Mouse (Mus musculus) embryonic facial prominence, embryonic 11.5 days (tissue): ENCODE data around the gene Mfsd2b. TPM values are rescaled to one million over a fixed set of nuclear protein-coding genes. Genes with fewer than 3 reads are reported as not detected.
"Not testable (repeated sequence)": the region's sequence is repeated elsewhere in the genome, so short reads cannot be mapped to it uniquely, and the experiment has no call there.

ENCODE experiments used
- ATAC-seq: fragments of 200-750 bp; cut with Nextera tagmentation; replicated peaks from 2 replicates; pipeline ENCODE4 v1.8.0; 2017; ENCODE audit warnings: low read depth; ENCODE audit not compliant: insufficient number of reproducible peaks, low FRiP score, low TSS enrichment
- DNase-seq: peaks from one replicate; pipeline ENCODE4 v3.0.0-alpha.2; 2015; ENCODE audit warnings: low spot score
- H3K27ac ChIP-seq: fragments of 300-500 bp; sonication (generic); replicated peaks from 2 replicates; pipeline ENCODE4 v1.5.1; 2014; ENCODE audit warnings: mild to moderate bottlenecking, low read depth, low read length, control low read depth
- H3K27me3 ChIP-seq: fragments of 300-500 bp; sonication (generic); 2 replicates; pipeline ENCODE4 v1.6.1; 2014; ENCODE audit warnings: mild to moderate bottlenecking, low read length, moderate library complexity, mixed read lengths; ENCODE audit not compliant: control insufficient read depth, insufficient read depth
- H3K36me3 ChIP-seq: fragments of 300-500 bp; sonication (generic); replicated peaks from 2 replicates; pipeline ENCODE4 v1.6.1; 2014; ENCODE audit warnings: low read depth, mild to moderate bottlenecking, low read length, moderate library complexity, mixed read lengths; ENCODE audit not compliant: control insufficient read depth, insufficient read depth
- H3K4me1 ChIP-seq: fragments of 300-500 bp; sonication (generic); 2 replicates; pipeline ENCODE4 v1.6.1; 2014; ENCODE audit warnings: low read length, mixed read lengths; ENCODE audit not compliant: control insufficient read depth, insufficient read depth
- H3K4me2 ChIP-seq: fragments of 300-500 bp; sonication (generic); 2 replicates; pipeline ENCODE4 v1.6.1; 2014; ENCODE audit warnings: low read depth, mild to moderate bottlenecking, control low read depth, low read length, moderate library complexity
- H3K4me3 ChIP-seq: fragments of 300-500 bp; sonication (generic); 2 replicates; pipeline ENCODE4 v1.5.1; 2014; ENCODE audit warnings: low read depth, low read length, control low read depth
- H3K9ac ChIP-seq: fragments of 300-500 bp; sonication (generic); replicated peaks from 2 replicates; pipeline ENCODE4 v1.6.1; 2014; ENCODE audit warnings: mild to moderate bottlenecking, control low read depth, low read length
- H3K9me3 ChIP-seq: fragments of 300-500 bp; sonication (generic); replicated peaks from 2 replicates; pipeline ENCODE4 v1.6.1; 2016; ENCODE audit warnings: mild to moderate bottlenecking, low read length, inconsistent platforms, mixed read lengths; ENCODE audit not compliant: control insufficient read depth
- WGBS: fragments of 180-500 bp; shearing (Covaris S2); extraction: QIAGEN DNeasy Blood & Tissue Kit; methylation state at CpG from one replicate; pipeline ENCODE4 v1.1.7; 2014; 5-methylcytosine and 5-hydroxymethylcytosine counted together
- polyA plus RNA-seq: library from polyadenylated mRNA; unstranded; fragments of >200 nt; fragmentation: Nextera tagmentation; extraction: Ambion mirVana; gene quantifications from 2 replicates; pipeline ENCODE4 v1.2.1, GENCODE M21; 2014

Gene Mfsd2b
- 4.2 and 5.0 TPM in 2 replicates for polyA plus RNA-seq

GRCm38 (mm10) chr12:4874161-4874927, at the start of gene Mfsd2b:
Gene Mfsd2b, minus strand, starts transcription at chr12:4874359.
- WGBS, result 5% methylated on average over 24 of the region's 24 CpGs
- Histone ChIP-seq H3K4me1 (no peaks in the 10 kb centered on the region), H3K27ac (no peak within 1 kb of the TSS)

GRCm38 (mm10) chr12:4917805-4918591, 43.8 kb upstream of the Mfsd2b start:
- DNase-seq, result peak; percentile 59
- peak overlapping the region; percentile 98 for H3K9ac ChIP-seq
- no peaks in the 10 kb centered on the region for H3K27me3 ChIP-seq
- peak overlapping the region; percentile 54 for H3K4me2 ChIP-seq
- peak overlapping the region; percentile 96 for H3K4me3 ChIP-seq
- H3K4me1 ChIP-seq, result no peaks in the 10 kb centered on the region
- H3K27ac ChIP-seq, result peak overlapping the region; percentile 93
- H3K36me3 ChIP-seq, result no peaks in the 10 kb centered on the region
- no peaks in the 10 kb centered on the region for H3K9me3 ChIP-seq
- WGBS, result 0% methylated on average over 30 of the region's 48 CpGs
- ATAC-seq, result peak; percentile 61

More at GRCm38 (mm10) chr12:4874161-4874927, at the start of gene Mfsd2b:
- Histone ChIP-seq H3K27me3 (no peaks in the 10 kb centered on the region), H3K9ac (peak within 1 kb of the TSS; percentile 46), H3K4me2 (peak within 1 kb of the TSS; percentile 69), H3K9me3 (no peaks in the 10 kb centered on the region), H3K36me3 (no peaks in the 10 kb centered on the region), H3K4me3 (peak within 1 kb of the TSS; percentile 22; the same call in 1 of the 2 replicates)
- peak; percentile 79 for DNase-seq
- ATAC-seq, result peak; percentile 91

DNA sequence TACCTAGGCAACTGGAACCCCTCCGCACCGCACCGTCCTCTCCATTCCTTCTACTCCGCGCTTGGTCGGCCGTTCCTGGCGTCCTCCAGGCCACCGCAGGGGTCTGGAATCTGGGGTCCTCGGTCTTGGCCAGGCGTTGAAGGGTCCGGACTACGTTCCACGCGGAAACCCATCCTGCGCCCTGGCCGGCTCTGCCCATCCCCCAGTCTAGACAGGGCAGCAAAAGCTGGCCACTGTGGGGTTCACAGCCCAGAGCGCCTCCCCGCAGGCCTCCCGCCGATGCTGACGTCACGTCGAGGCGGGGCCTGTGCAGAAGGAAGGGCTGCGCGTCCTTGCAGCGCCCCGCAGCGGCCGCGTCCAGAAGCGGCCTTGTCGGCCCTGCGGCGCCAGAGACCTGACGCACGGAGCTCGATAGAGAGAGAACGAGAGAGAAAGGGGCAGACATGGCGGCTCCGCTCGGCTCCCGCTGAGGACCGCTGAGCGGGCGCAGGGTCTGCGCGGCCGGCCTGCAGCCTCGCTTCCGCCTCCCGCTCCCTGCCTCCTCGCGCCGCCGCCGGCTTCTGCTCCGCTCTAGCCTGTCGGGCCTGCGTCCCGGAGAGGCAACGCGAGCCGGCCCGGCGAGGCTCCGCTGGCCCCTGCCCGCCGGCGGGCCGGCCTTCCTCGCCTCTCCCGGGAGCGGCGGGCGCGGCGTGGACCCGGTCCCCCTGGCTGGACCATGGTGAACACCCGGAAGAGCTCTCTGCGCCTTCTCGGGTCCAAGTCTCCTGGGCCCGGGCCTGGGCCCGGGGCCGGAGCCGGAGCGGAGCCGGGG, 43.0 kb upstream of the Mfsd2b start, which contains the start of gene Atad2b:
Atad2b (plus strand) TSS at position 360 of the 811 bp plus-strand sequence.
- no peaks in the 10 kb centered on the region for H3K27me3 ChIP-seq
- no peaks in the 10 kb centered on the region for H3K4me1 ChIP-seq
- no peaks in the 10 kb centered on the region for H3K36me3 ChIP-seq
- peak within 1 kb of the TSS; percentile 93 for H3K27ac ChIP-seq
- WGBS, result under 1% methylated on average over 78 of the region's 89 CpGs
- peak within 1 kb of the TSS; percentile 96 for H3K4me3 ChIP-seq
- ATAC-seq, result peak; percentile 98
- DNase-seq, result peak; percentile 97
- peak within 1 kb of the TSS; percentile 54 for H3K4me2 ChIP-seq
- peak within 1 kb of the TSS; percentile 98 for H3K9ac ChIP-seq
- no peaks in the 10 kb centered on the region for H3K9me3 ChIP-seq

DNA sequence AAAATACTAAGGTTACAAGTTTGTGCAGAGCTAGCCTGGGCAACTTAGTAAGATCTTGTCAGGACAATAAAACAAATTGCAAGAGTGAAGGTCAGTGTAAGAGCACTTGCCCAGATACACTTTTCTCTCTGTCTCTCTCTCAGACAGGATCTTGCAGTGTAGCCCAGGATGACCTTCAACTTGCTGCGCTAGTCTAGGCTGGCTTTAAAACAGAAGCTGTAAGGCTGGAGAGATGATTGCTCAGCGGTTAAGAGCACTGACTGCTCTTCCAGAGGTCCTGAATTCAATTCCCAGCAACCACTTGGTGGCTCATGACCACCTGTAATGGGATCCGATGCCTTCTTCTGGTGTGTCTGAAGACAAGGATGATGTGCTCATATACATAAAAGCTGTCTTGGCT, 40.8 kb upstream of the Mfsd2b start:
- DNase-seq (no peak), ATAC-seq (no peak)
- H3K27me3 ChIP-seq, result no peaks in the 10 kb centered on the region
- no peak overlapping the region for H3K4me2 ChIP-seq
- 83% methylated on average over 3 of the region's 3 CpGs for WGBS
- no peak overlapping the region for H3K4me3 ChIP-seq
- H3K36me3 ChIP-seq, result no peaks in the 10 kb centered on the region
- no peaks in the 10 kb centered on the region for H3K4me1 ChIP-seq
- H3K9me3 ChIP-seq, result no peaks in the 10 kb centered on the region
- H3K9ac ChIP-seq, result no peak overlapping the region
- H3K27ac ChIP-seq, result no peak overlapping the region

GRCm38 (mm10) chr12:4914441-4914840, 40.3 kb upstream of the Mfsd2b start:
- no peak overlapping the region for H3K4me2 ChIP-seq
- WGBS, result 49% methylated on average over 3 of the region's 3 CpGs

GRCm38 (mm10) chr12:4911716-4912115, 37.6 kb upstream of the Mfsd2b start:
- Histone ChIP-seq H3K4me3 (no peak overlapping the region), H3K36me3 (no peaks in the 10 kb centered on the region), H3K27ac (no peak overlapping the region), H3K27me3 (no peaks in the 10 kb centered on the region), H3K4me1 (no peaks in the 10 kb centered on the region), H3K4me2 (no peak overlapping the region), H3K9me3 (no peaks in the 10 kb centered on the region), H3K9ac (no peak overlapping the region)
- ATAC-seq (no peak), DNase-seq (no peak)
- 79% methylated on average over 4 of the region's 4 CpGs for WGBS

More at GRCm38 (mm10) chr12:4914441-4914840, 40.3 kb upstream of the Mfsd2b start:
- no peaks in the 10 kb centered on the region for H3K4me1 ChIP-seq
- ATAC-seq, result no peak
- no peaks in the 10 kb centered on the region for H3K27me3 ChIP-seq
- H3K9me3 ChIP-seq, result no peaks in the 10 kb centered on the region
- H3K9ac ChIP-seq, result no peak overlapping the region
- H3K36me3 ChIP-seq, result no peaks in the 10 kb centered on the region
- H3K4me3 ChIP-seq, result no peak overlapping the region
- no peak for DNase-seq
- H3K27ac ChIP-seq, result no peak overlapping the region

- H3K27ac ChIP-seq, ATAC-seq, H3K4me3 ChIP-seq, DNase-seq, H3K27me3 ChIP-seq, H3K4me2 ChIP-seq, H3K4me1 ChIP-seq, H3K9ac ChIP-seq, H3K9me3 ChIP-seq, H3K36me3 ChIP-seq: not testable (repeated sequence)
- 79% methylated on average over 1 of the region's 1 CpGs for WGBS
Observed at GRCm38 (mm10) chr12:4910496-4910895, 36.3 kb upstream of the Mfsd2b start.
